Mouse (Mus musculus): ENCODE data around the gene Apmap. TPM values are rescaled to one million over a fixed set of nuclear protein-coding genes. Genes with fewer than 3 reads are reported as not detected.
"Not testable (repeated sequence)": the region's sequence is repeated elsewhere in the genome, so short reads cannot be mapped to it uniquely, and the experiment has no call there.

Gene Apmap
- total RNA-seq, 2 experiments from 2014 or later: 46.6 to 48.6 TPM

DNA sequence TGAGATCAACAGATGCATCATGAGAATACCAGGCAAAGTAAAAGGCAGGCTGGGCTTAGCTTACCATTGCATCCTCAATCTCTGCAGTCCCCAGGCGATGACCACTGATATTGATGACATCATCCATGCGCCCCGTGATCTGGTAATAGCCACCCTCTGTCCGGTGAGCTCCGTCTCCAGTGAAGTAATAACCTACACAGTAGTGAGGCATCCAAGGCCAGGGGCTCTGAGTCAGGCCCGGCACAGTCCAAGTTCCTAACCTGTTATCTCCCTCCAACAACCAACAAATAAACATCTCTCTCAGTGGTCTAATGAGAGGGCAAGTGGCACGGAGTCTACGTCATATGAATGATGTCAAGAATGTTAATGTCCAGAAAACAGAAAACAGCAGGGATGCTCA, 16.6 kb upstream of the Apmap start:
- intact Hi-C loops (cut with DNase I): no loop called here

DNA sequence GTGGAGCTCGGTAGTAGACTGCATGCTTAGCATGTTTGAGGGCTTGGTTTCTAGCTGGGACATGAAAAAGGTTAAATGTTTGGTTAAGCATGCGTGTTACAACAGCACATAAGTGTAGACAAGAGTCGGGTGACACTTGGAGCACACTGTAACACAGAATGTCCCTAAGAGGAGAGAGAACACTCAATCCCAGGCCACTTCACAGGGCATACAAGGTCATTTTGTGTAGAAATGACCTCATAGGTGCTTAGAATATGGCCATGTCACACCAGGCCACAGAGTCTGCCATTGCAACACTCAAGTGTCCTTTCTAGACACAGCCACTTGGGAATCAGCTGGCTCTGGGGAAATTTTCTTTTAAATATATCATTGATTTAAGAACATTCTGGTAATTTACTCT, 15.6 kb upstream of the Apmap start:
- DNase-seq: no peak
- intact Hi-C loops (cut with DNase I): no loop called here

More for the DNA sequence above, 16.6 kb upstream of the Apmap start:
- DNase-seq: no peak

DNA sequence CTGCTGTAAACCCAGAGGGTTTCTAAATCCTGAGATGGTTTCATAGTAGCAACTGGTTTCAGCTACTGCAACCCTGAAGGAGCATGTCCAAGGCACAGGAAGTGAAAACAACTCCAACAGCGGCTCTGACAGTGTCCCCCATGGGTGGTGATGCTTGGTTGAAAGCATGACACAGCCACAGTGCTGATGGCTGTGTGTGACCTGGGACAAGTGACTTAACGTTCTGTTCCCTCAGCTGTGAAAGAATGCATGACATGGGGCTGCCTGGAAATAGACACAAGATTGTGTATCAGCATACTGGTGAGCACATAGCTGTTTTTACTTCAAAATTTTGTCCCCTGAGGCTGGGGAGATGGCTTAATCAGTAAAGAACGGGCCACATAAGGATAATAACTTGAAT, 13.3 kb upstream of the Apmap start:
- DNase-seq: no peak
- intact Hi-C loops (cut with DNase I): no loop called here

DNA sequence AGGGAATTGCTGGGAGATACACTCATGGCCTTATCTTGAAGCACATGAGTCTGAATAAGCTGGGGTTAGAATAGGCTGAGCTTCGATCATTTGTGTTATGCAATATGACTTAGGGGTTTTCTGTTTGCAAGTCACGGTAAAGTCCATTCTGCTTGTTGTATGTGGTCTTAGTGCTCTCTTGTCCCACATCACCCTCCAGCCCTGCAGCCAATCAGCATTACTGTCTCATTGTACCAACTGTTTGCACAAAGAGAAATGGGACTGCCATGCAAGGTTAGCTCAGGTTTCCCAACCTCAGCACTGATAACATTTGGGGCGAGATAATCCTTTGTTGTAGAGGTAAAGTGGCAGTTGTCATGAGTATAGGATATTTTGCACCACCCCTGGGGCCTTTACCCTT, 1.7 kb upstream of the Apmap start:
- intact Hi-C loops (cut with DNase I): loop anchor here (1.0 to 10.0 kb wide), 2 partner anchors 64 to 395 kb away; no protein-coding TSS in a partner anchor
- no peak for DNase-seq

DNA sequence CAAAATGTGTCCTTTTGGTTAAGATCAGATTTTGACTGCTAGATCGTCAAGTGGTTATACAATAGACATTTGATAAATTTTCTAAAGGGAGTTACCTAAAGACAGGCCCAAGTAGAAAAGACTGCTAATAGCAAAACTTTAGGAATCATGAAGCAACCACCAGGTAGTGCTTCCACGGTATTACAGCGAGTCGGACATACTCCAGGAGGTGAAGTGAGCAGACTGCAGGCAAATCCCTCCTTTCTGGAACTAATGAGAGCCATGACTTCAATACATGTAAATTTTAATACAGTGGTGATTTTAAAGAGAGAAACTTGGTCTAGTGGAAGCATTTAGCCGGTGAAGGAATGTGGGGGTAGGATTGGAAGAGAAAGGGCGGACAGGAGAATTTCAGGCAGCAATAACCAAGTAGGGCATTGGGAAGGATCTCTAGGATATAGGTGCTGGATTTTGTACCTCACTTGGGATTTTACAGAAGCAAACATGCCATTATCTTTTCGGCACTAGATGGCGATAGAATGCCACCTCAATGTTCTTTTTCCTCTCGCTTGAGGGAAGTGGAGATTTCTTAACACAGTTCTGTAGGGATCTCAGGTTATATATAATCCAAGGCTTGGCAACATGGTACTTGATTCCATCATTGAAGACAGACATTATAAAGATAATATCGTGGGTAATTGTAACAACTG, 649 bp upstream of the Apmap start:
- intact Hi-C loops (cut with DNase I): loop anchor here (2.0 to 5.0 kb wide), 2 partner anchors 138 to 293 kb away; partner anchors contain the start of gene Abhd12

DNA sequence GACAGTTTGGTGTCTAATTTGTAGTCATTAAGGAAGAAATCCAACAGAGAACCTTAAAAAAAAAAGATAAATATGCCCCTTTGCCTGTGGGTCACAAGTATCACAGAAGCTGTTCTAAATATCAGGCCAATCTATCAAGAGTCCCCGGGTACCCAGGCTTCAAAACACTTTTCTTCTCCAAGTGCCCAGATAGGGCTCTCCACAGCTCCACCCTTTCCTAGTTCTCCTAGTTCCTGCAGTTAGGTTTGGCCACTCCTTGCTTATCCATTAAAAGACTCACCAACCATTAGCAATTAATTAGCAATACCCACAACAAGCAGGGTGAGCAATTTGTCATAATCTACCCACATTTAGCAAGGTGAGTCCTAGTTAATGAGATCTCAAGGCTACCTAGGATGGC, 1.3 kb downstream of the Apmap start:
- intact Hi-C loops (cut with DNase I): loop anchor here (5.0 kb wide), 1 partner anchor 295 kb away; the partner anchor contains the start of gene Abhd12
- no peak for DNase-seq

More for the DNA sequence above, 649 bp upstream of the Apmap start:
- peak; percentile 48 to 71 for DNase-seq

DNA sequence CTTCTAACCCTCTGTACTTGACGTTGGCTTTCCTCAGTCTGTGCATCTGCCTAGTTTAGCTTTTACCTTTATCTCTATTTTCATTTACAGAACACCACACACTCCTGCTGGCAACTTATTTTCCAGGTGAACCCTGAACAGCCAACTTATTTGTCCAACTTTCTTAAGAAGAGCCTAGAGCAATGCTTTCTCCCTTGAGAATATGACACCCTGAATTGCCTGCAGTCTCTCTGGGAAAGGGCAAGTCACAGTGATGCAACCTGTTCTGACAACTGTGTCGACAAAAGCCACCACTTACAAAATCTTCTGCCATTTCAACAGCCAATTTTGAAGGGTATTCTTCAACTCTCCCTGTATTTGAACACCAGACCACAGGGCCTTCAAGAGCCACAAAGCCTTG, 3.6 kb downstream of the Apmap start:
- no peak for DNase-seq
- intact Hi-C loops (cut with DNase I): loop anchor here (5.0 kb wide), 1 partner anchor 297 kb away; the partner anchor contains the start of gene Abhd12

DNA sequence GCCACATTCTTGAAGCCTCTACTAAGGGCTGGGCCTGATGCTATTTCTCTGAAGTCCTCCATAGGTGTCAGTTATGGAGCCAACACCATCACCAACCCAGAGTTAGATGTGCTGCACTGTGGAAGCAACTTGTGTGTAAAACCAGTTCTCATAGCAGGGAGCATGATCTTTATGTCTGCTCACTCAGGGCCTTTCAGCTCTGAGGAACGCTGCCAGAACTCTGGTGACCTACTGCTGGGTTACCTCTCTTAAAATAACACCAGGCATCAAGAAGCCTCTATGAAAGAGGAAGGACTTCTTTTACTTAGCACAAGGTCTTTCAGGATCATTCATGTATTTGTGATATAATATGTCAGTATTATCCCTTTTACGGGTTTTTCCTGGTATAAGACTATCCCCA, 6.2 kb downstream of the Apmap start:
- intact Hi-C loops (cut with DNase I): no loop called here

DNA sequence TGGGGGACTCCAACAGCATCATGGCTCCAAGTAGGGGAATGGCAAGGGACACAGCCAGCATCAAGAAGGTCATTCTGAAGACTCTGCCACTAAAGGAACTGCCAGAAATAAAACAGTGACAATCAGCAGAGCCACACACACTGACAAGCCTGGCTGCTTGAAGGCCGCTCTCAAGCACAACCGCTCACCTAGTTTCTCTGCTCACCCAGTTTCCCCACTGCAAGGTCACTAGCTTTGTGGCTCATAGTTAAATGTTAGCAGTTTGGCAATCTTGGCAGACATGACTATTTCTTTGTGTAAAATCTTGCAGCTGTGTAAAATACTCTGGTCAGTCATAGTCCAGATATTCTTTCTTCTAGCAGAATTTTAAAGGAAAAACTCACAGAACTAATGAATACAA, 8.1 kb downstream of the Apmap start:
- DNase-seq: peak in 1 of 2 experiments; percentile 9
- intact Hi-C loops (cut with DNase I): no loop called here

More for the DNA sequence above, 6.2 kb downstream of the Apmap start:
- peak; percentile 17 to 46 for DNase-seq

DNA sequence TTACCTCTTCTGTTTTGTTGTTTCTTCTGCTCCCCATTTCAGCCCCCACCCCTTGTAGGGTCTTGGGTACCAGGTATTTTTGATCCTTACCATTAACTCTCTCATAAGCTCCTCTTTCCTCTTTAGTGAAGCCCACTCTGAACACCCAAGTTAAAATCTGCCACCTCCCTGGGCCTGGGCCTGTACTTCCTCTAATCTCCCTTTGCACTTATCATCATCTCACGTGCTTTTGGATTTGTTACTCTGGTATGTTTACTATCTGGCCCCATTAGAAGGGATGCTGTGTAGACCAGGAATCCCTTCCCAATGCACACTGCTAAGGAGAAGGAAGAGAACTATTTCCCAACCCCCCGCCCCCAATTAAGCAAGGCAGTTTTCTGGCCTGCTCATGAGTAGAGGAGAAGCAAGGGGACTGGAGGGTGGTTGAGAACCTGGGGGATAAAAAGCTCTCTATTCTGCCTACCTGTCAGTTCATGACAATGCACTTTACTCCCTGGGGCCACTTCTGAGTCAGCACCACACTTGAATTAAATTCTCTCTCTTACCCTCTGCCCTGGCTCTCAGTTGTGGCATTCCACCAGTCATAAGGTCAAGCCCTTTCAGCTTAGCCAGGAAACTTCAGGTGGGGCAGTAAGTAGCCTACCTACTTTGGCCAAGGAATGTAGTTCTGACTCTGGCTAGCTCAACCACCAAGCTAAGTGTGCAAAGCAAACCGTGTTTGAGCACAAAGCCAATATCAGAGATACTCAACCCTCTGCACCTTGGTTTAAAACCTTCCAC, 12.8 kb downstream of the Apmap start:
- no peak for DNase-seq
- intact Hi-C loops (cut with DNase I): no loop called here

DNA sequence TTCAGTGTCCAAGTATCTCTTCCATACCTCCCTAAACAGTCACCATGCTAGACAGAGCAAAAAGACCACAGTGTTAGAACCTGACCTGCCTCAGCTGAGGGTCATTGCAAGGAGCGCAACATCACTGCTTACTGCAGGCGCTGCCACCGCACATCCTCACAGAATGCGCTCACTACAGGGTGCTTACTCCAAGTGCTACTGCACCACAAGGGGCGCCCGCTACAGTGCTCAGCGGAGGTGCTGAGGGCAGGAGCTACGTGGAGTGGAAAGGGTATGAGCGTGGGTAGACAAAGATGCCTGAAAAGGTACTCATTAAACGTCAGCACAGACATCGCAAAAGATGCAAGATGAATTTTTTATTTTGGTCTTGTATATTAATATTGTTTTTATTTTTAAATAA, 19.3 kb downstream of the Apmap start:
- DNase-seq: no peak
- intact Hi-C loops (cut with DNase I): no loop called here

DNA sequence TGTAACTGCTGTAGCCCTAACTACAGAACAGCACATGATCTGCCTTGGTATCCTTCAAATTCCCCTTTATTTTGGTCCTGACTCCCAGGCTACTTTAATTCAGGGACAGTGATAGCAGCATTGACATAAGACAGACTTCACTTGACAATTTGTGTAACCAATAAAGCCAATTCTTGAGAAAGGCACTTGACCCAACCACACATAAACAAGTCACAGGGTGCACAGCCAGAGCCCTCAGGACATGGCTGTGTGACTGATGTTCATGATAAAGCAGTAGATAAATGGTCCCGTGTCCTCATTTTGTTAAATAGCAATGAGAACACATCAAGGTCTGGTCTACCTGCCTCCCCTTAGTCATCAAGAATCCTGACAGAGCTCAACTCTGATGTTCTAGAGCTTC, 28.7 kb downstream of the Apmap start:
- DNase-seq: no peak
- intact Hi-C loops (cut with DNase I): no loop called here

DNA sequence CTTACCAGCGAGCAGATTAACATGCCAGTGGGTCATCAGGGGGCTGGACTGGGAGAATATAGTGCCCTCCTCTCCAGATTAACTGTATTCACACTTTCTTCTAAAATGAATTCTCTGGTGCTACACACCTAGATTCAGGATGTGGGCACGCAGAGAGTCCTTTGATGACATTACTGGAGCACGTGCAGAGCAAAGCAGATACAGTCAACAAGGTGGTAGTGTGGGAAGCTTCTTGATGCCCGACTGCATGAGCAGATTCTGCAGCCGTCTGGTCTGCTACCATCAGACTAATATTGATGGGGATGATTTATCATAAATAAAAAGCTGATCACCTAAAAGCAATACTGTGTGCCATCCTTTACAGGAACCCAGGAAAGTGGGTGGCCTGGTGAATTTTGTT, 29.8 kb downstream of the Apmap start:
- no peak for DNase-seq
- intact Hi-C loops (cut with DNase I): no loop called here

DNA sequence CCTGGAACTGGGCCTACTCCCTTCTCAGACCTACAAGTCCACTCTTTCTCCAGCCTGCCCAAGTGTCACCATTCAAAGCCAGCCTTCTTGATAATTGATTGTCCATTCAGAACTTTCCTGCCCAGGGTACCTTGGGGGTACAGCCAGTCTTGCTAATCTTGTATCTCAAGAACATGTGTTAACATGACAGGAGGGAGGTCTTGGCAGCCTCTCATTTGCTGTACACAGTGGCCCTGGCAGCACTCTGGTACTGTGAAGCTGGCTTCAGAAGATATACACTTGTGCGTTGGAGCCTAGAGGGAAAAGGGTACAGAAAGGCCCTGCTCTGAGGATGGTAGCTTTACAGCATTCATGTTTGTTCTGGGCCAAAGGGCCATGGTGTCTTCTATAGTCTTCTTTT, 32.1 kb downstream of the Apmap start:
- peak in 1 of 2 experiments; percentile 1 for DNase-seq
- intact Hi-C loops (cut with DNase I): no loop called here

DNA sequence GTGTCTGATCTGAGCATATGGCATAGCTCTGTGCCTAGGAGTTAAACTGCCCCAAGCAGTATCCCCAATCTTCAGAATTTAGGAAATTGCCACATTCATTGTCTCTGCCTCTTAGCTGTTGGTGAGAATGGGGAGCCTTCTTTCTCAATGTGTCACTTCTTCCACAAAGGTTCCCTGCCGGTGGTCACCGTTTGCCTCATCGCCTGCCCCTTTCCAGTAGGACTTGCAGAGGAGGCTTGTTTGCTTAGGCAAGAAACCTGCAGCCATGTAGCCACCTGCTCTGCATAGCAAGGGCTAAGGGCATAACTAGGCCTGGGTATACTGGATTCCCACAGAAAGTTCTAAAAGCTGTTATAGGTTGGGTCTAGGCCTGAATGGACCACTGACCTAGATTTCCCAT, 35.9 kb downstream of the Apmap start:
- intact Hi-C loops (cut with DNase I): no loop called here

DNA sequence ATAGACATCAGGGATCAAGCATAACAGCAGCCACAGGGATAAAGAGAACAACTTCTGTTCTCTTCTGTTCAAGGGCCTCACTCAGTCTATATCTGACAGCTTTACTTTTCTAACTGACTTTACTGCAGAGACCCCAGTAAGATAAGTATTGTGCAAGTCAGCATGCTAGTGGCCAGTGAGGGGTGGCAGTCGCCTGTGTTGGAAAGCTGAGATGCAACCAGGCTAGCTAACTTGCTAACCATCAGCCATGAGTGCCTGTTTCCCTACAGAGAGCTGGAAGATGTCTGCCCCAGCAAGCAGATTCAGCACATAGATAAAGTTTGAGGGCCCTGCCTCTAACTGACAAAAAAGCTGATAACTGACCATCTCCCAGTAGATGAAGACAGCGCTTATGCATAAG, 37.6 kb downstream of the Apmap start:
- DNase-seq: no peak
- intact Hi-C loops (cut with DNase I): no loop called here

More for the DNA sequence above, 35.9 kb downstream of the Apmap start:
- DNase-seq: no peak

DNA sequence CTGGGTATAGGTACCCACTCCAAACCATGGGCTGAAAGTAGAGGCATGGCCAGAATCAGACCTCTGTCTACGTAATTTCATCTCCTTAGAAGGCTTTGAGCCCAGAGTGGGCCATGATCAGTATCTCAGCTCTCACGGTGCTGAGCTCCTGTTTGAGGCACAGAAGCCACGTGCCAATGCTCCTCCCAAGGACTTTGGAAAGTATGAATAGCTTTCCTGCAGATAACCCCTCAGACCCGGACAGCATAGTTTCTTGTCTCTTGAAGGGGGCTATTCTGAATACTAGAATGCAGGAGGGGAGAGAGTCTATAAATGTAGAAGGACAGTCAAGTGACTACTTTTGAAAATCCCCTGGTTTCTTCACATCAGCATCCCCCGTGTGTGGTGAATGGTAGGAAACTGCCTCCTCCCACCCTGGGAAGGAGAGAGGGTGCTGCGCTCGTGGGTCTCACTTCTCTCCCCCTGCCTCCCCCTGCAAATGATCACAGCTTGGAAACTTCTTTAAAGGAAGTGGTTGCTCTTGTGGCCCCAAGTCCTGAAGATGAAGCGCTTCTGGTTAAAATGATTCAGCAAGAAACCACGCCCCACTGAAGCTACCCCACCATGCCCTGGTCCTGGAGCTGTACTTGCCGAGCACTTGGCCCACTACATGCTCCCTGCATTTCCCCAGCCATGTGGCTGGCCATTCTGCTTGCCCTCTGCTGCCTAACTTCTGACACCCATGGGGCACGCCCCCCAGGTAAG, 38.3 kb downstream of the Apmap start, which contains the start of gene Cst7:
Cst7 (plus strand) TSS at position 569 of the 744 bp plus-strand sequence.
- intact Hi-C loops (cut with DNase I): no loop called here
- DNase-seq: no peak

DNA sequence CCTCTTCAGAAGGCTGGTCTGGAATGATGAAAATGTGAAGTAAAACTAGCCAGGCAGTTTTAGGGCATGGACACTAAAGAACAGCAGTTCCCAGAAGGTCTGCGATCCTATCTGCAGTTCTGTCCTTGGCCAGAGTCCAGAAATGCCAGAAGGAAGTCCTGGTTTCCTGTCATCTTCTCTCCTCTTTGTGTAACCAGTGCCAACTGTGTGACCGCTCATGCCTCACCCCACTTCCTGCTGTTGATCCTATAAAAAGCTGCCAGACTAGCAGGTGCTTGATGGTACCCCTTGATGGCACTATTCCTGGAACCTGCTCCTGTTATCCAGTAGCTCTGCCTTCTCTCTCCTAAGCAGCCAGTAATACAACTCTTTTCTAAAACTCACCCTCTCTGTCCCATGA, 41.3 kb downstream of the Apmap start:
- intact Hi-C loops (cut with DNase I): no loop called here
- no peak for DNase-seq

DNA sequence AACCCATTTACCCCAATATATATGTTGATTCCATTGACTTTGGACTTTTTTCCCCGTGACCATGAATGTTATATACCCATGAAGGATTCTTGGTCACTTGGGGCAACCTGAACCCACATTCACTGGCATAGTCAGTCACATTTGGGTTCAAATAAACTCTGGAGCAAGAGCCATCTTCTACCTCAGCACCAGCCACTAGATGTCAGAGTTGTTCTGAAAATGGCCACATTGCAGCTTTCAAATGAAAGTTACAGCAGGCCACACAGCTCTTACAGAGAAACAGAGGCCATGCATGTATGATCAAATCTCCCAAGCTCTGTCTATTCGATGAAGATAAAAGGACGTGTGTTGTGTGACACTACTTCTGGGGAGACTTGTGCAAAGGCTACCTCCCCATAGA, 49.8 kb downstream of the Apmap start:
- intact Hi-C loops (cut with DNase I): loop anchor here (1.0 kb wide), 1 partner anchor 118 kb away; no protein-coding TSS in a partner anchor

DNA sequence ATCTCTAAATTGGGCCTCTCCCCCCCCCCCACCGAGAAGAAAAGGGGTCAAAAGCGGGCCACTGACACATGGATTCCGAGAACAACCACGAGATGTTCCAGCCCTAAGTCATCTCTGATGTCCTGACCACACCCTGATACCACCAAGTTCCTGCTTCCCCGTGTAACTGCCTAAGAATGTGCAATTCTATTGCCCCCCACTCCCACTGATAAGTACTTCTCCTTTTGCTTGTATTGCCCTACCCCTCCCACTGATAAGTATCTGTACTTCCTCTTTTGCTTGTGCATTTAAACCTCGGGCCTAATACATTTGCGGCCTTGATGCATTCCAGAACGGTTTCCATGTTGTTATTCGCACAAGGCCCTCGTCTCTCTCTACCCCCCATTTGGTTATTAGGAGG, 58.8 kb downstream of the Apmap start:
- DNase-seq; intact Hi-C loops (cut with DNase I): not testable (repeated sequence)

More for the DNA sequence above, 49.8 kb downstream of the Apmap start:
- peak; percentile 7 to 25 for DNase-seq

Data from heart, postnatal 14 days (tissue).